Mouse (Mus musculus) midbrain, embryonic 12.5 days (tissue): ENCODE data around the gene Dnaaf2. TPM values are rescaled to one million over a fixed set of nuclear protein-coding genes. Genes with fewer than 3 reads are reported as not detected.

ENCODE experiments used
- ATAC-seq: fragments of 200-750 bp; cut with Nextera tagmentation; 2 replicates; pipeline ENCODE4 v1.8.0; 2017; ENCODE audit warnings: low read depth, moderate TSS enrichment, moderate library complexity; ENCODE audit not compliant: low FRiP score
- H3K27ac ChIP-seq: fragments of 300-500 bp; sonication (generic); replicated peaks from 2 replicates; pipeline ENCODE4 v1.5.1; 2016; ENCODE audit warnings: mild to moderate bottlenecking
- H3K27me3 ChIP-seq: fragments of 300-500 bp; sonication (generic); 2 replicates; pipeline ENCODE4 v1.6.1; 2016; ENCODE audit warnings: mild to moderate bottlenecking
- H3K36me3 ChIP-seq: fragments of 300-500 bp; sonication (generic); 2 replicates; pipeline ENCODE4 v1.6.1; 2016
- H3K4me1 ChIP-seq: fragments of 300-500 bp; sonication (generic); 2 replicates; pipeline ENCODE4 v1.6.1; 2016
- H3K4me2 ChIP-seq: fragments of 300-500 bp; sonication (generic); replicated peaks from 2 replicates; pipeline ENCODE4 v1.6.1; 2016; ENCODE audit warnings: mild to moderate bottlenecking, moderate library complexity
- H3K4me3 ChIP-seq: fragments of 300-500 bp; sonication (generic); 2 replicates; pipeline ENCODE4 v1.5.1; 2016; ENCODE audit warnings: mild to moderate bottlenecking
- H3K9ac ChIP-seq: fragments of 300-500 bp; sonication (generic); replicated peaks from 2 replicates; pipeline ENCODE4 v1.6.1; 2016; ENCODE audit warnings: mild to moderate bottlenecking, moderate library complexity
- H3K9me3 ChIP-seq: fragments of 300-500 bp; sonication (generic); 2 replicates; pipeline ENCODE4 v1.6.1; 2016; ENCODE audit warnings: mild to moderate bottlenecking
- WGBS: fragments of 180-500 bp; shearing (Covaris S2); methylation state at CpG from one replicate; pipeline ENCODE4 v1.1.7; 2016; 5-methylcytosine and 5-hydroxymethylcytosine counted together
- polyA plus RNA-seq: library from polyadenylated mRNA; unstranded; fragments of >200 nt; fragmentation: Nextera tagmentation; extraction: Ambion mirVana; gene quantifications from 2 replicates; pipeline ENCODE4 v1.2.1, GENCODE M21; 2016

The Dnaaf2 gene
- polyA plus RNA-seq, 1 experiment from 2014 or later = 14.1 TPM

DNA sequence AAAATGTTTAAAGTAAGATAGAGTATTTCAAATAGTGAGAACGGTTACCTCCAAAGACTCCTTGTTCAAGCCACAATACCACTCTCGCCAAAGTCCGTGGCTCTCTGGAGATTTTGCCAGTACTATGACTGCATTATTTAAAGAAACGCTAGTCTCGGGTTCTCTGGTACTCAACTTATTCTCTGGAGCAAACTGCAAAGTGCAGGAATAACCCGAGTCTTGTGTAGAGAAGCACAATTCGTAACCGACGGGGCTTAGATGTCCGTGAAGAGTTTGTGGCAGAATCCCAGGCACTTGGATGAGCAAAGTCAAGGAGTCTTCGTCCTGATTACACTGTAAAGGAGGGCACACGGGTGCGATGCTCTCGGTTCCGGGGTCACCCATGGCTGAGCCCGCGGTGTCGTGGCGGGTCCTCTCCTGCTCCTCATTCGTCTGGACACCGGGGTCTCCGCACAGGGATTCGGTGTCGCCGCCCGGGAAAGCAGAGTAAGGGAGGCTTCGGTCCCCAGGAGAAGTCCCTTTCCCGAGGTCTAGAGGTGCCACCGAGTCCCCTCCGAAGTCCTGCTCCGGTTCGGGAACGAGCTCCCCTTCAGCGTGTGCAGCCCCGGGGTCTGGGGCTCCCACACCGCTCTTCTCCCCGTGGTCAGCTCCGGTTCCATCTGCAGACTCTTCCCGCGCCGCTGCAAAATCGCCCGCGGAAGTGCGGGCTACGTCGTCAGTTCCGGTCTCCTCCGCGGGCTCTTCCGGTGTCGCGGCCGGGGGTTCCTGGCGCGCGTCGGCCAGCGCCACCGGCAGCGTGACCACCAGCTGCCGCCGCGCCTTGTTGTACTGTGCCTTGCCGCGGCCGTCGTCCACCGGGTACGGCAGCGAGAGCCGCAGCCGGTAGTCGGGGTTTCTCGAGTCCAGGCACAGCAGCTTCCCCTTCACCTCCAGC is 1.5 kb downstream of the Dnaaf2 start, which contains the start of gene Gm49383:
Gm49383 (minus strand) TSS at position 661 of the 934 bp plus-strand sequence.
- peak within 1 kb of the TSS; percentile 95 for H3K4me3 ChIP-seq
- WGBS = under 1% methylated on average over 72 of the region's 75 CpGs
- H3K4me1 ChIP-seq = peaks cover 26% of the 10 kb centered on the region
- peak within 1 kb of the TSS; percentile 93 for H3K27ac ChIP-seq
- H3K4me2 ChIP-seq = peak within 1 kb of the TSS; percentile 97
- ATAC-seq = peak; percentile 86
- peak within 1 kb of the TSS; percentile 84 for H3K9ac ChIP-seq
- H3K27me3 ChIP-seq = no peaks in the 10 kb centered on the region
- no peaks in the 10 kb centered on the region for H3K9me3 ChIP-seq
- peaks cover 19% of the 10 kb centered on the region for H3K36me3 ChIP-seq

DNA sequence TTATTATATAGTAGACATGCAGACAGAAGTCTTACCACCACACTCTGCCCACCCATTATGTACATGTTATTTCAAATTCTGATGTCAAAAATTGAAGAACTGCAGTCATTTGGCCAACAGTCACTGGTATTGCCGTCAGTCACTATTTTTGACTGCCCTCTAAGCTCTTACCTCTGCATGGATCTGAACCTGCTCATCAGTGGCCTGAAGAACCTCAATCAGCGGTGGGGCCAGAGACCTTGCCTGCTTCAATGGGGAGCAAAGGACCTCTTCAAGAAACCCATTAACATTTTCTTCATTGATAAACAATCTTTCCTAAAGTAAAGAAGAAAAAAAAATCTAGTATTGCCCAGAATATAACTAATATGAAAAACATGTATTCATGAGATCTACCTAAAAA is 5.6 kb downstream of the Dnaaf2 start:
- no peaks in the 10 kb centered on the region for H3K9me3 ChIP-seq
- peaks cover 12% of the 10 kb centered on the region for H3K4me1 ChIP-seq
- 95% methylated on average over 2 of the region's 2 CpGs for WGBS
- no peak overlapping the region for H3K4me3 ChIP-seq
- ATAC-seq = no peak
- no peak overlapping the region for H3K9ac ChIP-seq
- no peaks in the 10 kb centered on the region for H3K27me3 ChIP-seq
- peaks cover 35% of the 10 kb centered on the region for H3K36me3 ChIP-seq
- no peak overlapping the region for H3K27ac ChIP-seq
- H3K4me2 ChIP-seq = no peak overlapping the region

DNA sequence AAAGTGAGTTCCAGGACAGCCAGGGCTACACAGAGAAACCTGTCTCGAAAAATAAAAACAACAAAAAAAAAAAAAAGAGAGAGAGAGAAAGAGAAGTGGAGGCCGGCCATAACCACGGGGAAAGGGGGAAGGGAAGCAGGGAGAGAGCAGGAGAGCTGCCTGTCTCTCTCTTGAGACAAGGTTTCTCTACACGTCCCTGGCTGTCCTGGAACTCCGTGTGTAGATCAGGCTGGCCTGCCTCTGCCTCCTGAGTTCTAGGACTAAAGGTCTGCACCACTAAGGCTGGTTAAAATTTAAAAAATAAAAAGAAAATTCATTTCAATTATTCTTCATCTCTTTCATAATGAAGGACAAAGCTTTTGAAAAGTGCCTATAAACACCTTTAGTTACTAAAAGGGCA is 6.8 kb downstream of the Dnaaf2 start:
- 95% methylated on average over 5 of the region's 5 CpGs for WGBS
- no peak overlapping the region for H3K4me2 ChIP-seq

DNA sequence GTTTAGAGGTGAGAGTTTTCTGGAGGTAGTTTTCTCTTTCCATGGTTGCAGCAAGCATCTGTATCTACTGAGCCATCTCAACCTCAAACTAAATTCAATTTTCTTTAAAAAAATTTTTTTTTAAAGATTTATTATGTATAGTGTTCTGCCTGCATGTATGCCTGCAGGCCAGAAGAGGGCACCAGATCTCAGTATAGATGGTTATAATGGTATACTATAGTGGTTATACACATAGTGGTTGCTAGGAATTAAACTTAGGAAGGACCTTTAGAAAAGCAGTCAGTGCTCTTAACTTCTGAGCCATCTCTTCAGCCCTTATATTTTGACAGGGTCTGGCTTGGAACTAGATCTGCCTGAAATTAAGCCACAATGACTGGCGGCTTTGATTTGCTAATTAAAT is 7.7 kb downstream of the Dnaaf2 start:
- no peaks in the 10 kb centered on the region for H3K9me3 ChIP-seq
- WGBS = 91% methylated on average over 1 of the region's 1 CpGs
- H3K27ac ChIP-seq = no peak overlapping the region
- no peak overlapping the region for H3K4me2 ChIP-seq
- peaks cover 14% of the 10 kb centered on the region for H3K4me1 ChIP-seq
- peaks cover 35% of the 10 kb centered on the region for H3K36me3 ChIP-seq
- H3K27me3 ChIP-seq = no peaks in the 10 kb centered on the region
- no peak overlapping the region for H3K9ac ChIP-seq
- ATAC-seq = no peak
- no peak overlapping the region for H3K4me3 ChIP-seq

More for the DNA sequence above, 6.8 kb downstream of the Dnaaf2 start:
- no peaks in the 10 kb centered on the region for H3K9me3 ChIP-seq
- ATAC-seq = no peak
- peaks cover 20% of the 10 kb centered on the region for H3K4me1 ChIP-seq
- no peak overlapping the region for H3K9ac ChIP-seq
- H3K27me3 ChIP-seq = no peaks in the 10 kb centered on the region
- peaks cover 35% of the 10 kb centered on the region for H3K36me3 ChIP-seq
- no peak overlapping the region for H3K27ac ChIP-seq
- no peak overlapping the region for H3K4me3 ChIP-seq

DNA sequence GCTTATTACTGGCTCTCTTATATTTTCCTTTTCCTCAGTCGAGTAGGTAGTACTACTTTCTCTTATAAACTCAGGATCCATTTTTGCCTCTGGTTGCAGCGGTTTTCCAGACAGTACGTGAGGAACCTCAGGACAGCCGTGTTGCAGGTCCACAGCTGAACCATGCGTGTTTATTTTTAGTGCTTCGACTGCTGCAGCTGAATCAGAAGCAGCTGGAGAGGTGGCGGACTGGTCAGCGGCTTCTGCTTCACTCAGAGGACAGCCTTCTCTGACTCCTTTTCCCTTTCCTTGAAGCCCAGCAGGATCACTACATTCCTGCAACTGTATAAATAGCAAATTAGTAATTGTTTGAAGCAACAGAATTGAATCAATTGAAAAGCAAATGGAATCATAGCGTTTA is 8.2 kb downstream of the Dnaaf2 start:
- Histone ChIP-seq H3K4me1 (peaks cover 16% of the 10 kb centered on the region), H3K9ac (no peak overlapping the region), H3K27me3 (no peaks in the 10 kb centered on the region), H3K4me2 (no peak overlapping the region), H3K4me3 (no peak overlapping the region), H3K27ac (no peak overlapping the region), H3K9me3 (no peaks in the 10 kb centered on the region), H3K36me3 (peaks cover 35% of the 10 kb centered on the region)
- ATAC-seq = no peak
- WGBS = 83% methylated on average over 9 of the region's 9 CpGs

DNA sequence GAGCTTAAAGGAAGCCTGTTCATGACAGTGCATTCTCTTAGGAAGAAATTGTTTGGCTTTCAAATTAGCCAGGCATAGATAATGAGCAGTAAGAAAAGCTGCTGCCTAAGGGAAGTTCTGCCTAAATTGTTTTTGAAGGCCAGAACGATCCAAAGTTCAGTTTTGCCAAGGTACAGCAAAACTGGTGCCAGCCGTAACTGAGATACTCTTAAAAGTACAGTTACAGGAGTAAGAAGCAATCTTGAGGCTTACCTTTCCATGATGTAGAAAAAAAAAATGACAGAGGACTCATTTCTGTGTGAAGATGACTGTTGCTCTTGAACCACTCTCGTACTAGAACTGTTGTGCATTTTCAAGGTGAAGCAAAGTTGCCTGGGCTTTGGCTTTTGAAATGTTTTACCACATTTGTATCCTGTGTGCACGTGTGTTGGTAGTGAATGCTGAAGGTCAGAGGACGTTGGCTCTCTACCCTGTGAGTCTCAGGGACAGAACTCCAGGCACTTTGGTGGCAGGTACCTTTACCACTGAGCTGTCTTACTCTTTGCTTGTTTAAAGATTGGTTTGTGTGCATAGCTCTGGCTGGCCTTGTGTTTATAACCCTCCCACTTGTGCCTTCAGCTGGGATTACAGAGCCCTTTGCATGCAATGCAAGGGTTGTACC is 11.3 kb downstream of the Dnaaf2 start:
- H3K9me3 ChIP-seq = no peaks in the 10 kb centered on the region
- no peak for ATAC-seq
- no peaks in the 10 kb centered on the region for H3K27me3 ChIP-seq
- 66% methylated on average over 5 of the region's 5 CpGs for WGBS
- H3K9ac ChIP-seq = no peak overlapping the region
- H3K36me3 ChIP-seq = peaks cover 36% of the 10 kb centered on the region
- peaks cover 24% of the 10 kb centered on the region for H3K4me1 ChIP-seq
- H3K27ac ChIP-seq = no peak overlapping the region
- H3K4me2 ChIP-seq = no peak overlapping the region
- no peak overlapping the region for H3K4me3 ChIP-seq

DNA sequence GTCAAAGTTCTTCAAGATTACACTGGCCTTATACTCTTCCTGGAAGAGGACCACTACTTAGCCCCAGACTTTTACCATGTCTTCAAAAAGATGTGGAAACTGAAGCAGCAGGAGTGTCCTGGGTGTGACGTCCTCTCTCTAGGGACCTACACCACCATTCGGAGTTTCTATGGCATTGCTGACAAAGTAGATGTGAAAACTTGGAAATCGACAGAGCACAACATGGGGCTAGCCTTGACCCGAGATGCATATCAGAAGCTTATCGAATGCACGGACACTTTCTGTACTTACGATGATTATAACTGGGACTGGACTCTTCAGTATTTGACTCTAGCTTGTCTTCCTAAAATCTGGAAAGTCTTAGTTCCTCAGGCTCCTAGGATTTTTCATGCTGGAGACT is 12.9 kb downstream of the Dnaaf2 start:
- no peak for ATAC-seq
- Histone ChIP-seq H3K4me2 (peak overlapping the region; percentile 95), H3K36me3 (peaks cover 30% of the 10 kb centered on the region), H3K27ac (no peak overlapping the region), H3K27me3 (no peaks in the 10 kb centered on the region), H3K9ac (peak overlapping the region; percentile 88), H3K9me3 (no peaks in the 10 kb centered on the region), H3K4me3 (peak overlapping the region; percentile 86), H3K4me1 (peaks cover 24% of the 10 kb centered on the region)
- 78% methylated on average over 7 of the region's 7 CpGs for WGBS

DNA sequence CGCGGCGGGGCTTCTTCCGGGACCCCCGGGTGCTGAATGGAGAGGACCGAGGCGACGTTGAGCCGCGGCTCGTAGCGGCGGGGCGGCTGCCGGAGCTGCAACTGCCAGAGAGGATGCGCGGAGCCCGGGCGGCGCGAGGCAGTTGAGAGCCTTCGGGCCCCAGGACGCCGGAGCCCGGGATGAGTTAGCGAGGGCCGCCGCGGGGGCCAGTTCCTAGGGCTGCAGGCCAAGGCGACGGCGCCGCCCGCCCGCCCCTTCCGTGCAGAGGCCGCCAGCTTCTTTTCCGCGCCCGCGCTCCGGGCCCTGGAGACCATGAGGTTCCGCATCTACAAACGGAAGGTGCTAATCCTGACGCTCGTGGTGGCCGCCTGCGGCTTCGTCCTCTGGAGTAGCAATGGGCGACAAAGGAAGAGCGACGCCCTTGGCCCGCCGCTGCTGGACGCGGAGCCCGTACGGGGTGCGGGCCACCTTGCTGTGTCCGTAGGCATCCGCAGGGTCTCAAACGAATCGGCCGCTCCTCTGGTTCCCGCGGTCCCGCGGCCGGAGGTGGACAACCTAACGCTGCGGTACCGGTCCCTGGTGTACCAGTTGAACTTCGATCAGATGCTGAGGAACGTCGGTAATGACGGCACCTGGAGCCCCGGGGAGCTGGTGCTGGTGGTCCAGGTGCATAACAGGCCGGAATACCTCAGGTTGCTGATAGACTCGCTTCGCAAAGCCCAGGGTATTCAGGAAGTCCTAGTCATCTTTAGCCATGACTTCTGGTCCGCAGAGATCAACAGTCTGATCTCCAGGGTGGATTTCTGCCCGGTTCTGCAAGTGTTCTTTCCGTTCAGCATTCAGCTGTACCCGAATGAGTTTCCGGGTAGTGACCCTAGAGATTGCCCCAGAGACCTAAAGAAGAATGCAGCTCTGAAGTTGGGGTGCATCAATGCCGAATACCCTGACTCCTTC is 13.6 kb downstream of the Dnaaf2 start:
- H3K4me2 ChIP-seq = peak overlapping the region; percentile 95
- no peaks in the 10 kb centered on the region for H3K27me3 ChIP-seq
- peak overlapping the region; percentile 86 for H3K4me3 ChIP-seq
- peaks cover 22% of the 10 kb centered on the region for H3K36me3 ChIP-seq
- H3K9ac ChIP-seq = peak overlapping the region; percentile 88
- no peaks in the 10 kb centered on the region for H3K9me3 ChIP-seq
- 3% methylated on average over 80 of the region's 86 CpGs for WGBS
- peak overlapping the region; percentile 92 for H3K27ac ChIP-seq
- peak; percentile 69 for ATAC-seq
- peaks cover 24% of the 10 kb centered on the region for H3K4me1 ChIP-seq

DNA sequence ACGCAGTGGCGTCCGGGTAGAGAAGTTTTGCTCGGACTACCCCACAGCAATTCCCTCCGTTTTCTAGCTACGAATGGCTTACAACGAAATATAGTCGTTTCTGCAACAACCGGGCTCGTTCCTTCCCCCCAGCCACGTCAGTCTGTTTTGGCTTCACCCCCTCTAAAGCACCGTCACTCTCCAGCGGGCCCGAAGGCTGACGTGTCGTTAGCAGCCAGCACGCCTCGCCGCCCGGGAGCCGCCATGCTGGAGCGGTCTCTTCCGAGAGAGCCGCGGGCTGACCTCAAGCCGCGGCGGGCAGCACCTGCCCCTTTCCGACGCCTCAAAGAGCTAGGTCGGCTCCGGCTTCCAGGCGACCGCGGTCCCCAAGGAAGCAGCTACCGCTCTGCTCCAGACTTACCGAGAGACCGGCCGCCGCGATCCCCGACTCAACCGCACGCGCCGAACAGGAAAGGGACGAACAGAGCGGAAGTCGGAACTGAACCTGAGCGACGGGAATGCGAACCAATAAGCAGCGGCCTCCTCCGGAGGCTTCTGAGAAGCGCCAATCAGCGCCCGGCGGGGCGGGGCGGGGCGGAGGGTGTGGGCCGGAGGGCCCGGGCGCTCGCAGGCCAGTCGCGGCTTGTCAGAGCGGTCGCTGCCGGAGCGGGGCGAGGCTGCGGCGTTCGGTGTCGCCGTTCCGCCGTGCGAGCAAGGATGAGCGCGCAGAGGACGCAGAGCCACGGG is 14.5 kb downstream of the Dnaaf2 start, which contains the start of the genes Rpl36al and Mgat2:
Rpl36al (minus strand) TSS at position 501 of the 726 bp plus-strand sequence.
Mgat2 (plus strand) TSS at position 575 of the 726 bp plus-strand sequence.
- H3K36me3 ChIP-seq = peaks cover 15% of the 10 kb centered on the region
- H3K9ac ChIP-seq = peak within 1 kb of the TSS; percentile 88
- ATAC-seq = peak; percentile 100
- under 1% methylated on average over 68 of the region's 84 CpGs for WGBS
- H3K9me3 ChIP-seq = no peaks in the 10 kb centered on the region
- H3K27me3 ChIP-seq = no peaks in the 10 kb centered on the region
- peak within 1 kb of the TSS; percentile 86 for H3K4me3 ChIP-seq
- H3K4me2 ChIP-seq = peak within 1 kb of the TSS; percentile 95
- peak within 1 kb of the TSS; percentile 92 for H3K27ac ChIP-seq
- H3K4me1 ChIP-seq = peaks cover 24% of the 10 kb centered on the region

DNA sequence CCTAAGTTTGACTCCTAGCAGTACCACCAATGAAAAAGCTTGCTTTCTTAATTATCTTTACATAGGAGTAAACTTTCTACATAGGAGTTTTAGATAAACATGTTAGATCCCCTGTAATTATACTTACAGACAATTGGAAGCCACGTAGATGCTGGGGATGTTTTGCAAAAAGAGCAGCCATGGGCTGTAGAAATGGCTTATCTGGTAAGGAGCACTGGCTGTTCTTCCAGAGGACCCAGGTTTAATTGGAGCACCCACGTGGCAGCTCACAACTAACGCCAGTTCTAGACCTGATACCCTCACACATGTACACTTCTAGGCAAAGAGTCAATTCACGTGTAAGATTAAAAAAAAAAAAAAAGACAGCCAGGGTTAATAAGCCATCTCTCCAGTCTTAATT is 16.4 kb downstream of the Dnaaf2 start:
- Histone ChIP-seq H3K4me2 (no peak overlapping the region), H3K9ac (no peak overlapping the region), H3K4me3 (no peak overlapping the region), H3K9me3 (no peaks in the 10 kb centered on the region), H3K27ac (no peak overlapping the region), H3K27me3 (no peaks in the 10 kb centered on the region), H3K36me3 (peaks cover 9% of the 10 kb centered on the region), H3K4me1 (peaks cover 17% of the 10 kb centered on the region)
- WGBS = 94% methylated on average over 4 of the region's 4 CpGs
- ATAC-seq = no peak

DNA sequence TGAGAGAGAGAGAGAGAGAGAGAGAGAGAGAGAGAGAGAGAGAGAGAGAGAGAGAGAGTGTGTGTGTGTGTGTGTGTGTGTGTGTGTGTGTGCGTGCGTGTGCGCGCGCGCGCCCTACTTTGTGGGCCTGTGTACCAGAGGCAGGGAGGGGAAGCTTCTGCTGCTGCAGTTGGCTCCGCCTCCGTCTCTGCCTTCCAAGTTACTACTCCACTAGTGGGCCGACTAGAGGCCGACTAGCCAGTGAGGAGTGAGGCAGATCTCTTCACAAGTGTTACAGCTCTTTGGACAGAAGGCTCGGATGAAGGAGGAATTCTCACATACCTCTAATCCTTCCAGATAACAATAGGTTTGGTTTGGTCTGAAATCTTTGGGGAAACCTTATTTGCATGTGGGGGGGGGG is 18.9 kb downstream of the Dnaaf2 start:
- peaks cover 19% of the 10 kb centered on the region for H3K36me3 ChIP-seq
- no peak for ATAC-seq

More for the DNA sequence above, 18.9 kb downstream of the Dnaaf2 start:
- no peak overlapping the region for H3K27ac ChIP-seq
- no peaks in the 10 kb centered on the region for H3K27me3 ChIP-seq
- H3K9ac ChIP-seq = no peak overlapping the region
- peaks cover 4% of the 10 kb centered on the region for H3K4me1 ChIP-seq
- no peak overlapping the region for H3K4me2 ChIP-seq
- H3K9me3 ChIP-seq = no peaks in the 10 kb centered on the region
- no peak overlapping the region for H3K4me3 ChIP-seq
- WGBS = 79% methylated on average over 12 of the region's 12 CpGs
